Mouse (Mus musculus) spleen, adult 18-20 months (tissue): ENCODE measurements around the gene Ano6.

Experiments used
- DNase-seq, 2 experiments: peaks; one replicate each; pipeline ENCODE4 v3.0.0; 2022; ENCODE audit warnings: mixed read lengths in 2 of 2

Gene Ano6

GRCm38 (mm10) chr15:95856684-95857595 is 66.3 kb downstream of the Ano6 start:
- DNase-seq, result no peak

- DNase-seq, result no peak
Observed at GRCm38 (mm10) chr15:95858876-95859655, 68.4 kb downstream of the Ano6 start.

- DNase-seq, result no peak
Observed at GRCm38 (mm10) chr15:95863865-95864660, 73.4 kb downstream of the Ano6 start.

- DNase-seq, result no peak
Observed at GRCm38 (mm10) chr15:95865311-95866100, 74.9 kb downstream of the Ano6 start.

GRCm38 (mm10) chr15:95868172-95868571 is 77.5 kb downstream of the Ano6 start:
- DNase-seq, result no peak

- no peak for DNase-seq
Observed at GRCm38 (mm10) chr15:95869611-95870010, 79.0 kb downstream of the Ano6 start.

- DNase-seq, result no peak
Observed at GRCm38 (mm10) chr15:95871631-95872030, 81.0 kb downstream of the Ano6 start.

GRCm38 (mm10) chr15:95872447-95872846 is 81.8 kb downstream of the Ano6 start:
- no peak for DNase-seq

GRCm38 (mm10) chr15:95873276-95873675 is 82.6 kb downstream of the Ano6 start:
- no peak for DNase-seq

- no peak for DNase-seq
Observed at GRCm38 (mm10) chr15:95874216-95874615, 83.6 kb downstream of the Ano6 start.

GRCm38 (mm10) chr15:95874726-95875125 is 84.1 kb downstream of the Ano6 start:
- DNase-seq, result no peak

- no peak for DNase-seq
Observed at GRCm38 (mm10) chr15:95875898-95876297, 85.3 kb downstream of the Ano6 start.

- DNase-seq, result no peak
Observed at GRCm38 (mm10) chr15:95880616-95881151, 90.0 kb downstream of the Ano6 start.

- DNase-seq, result no peak
Observed at GRCm38 (mm10) chr15:95882436-95882835, 91.8 kb downstream of the Ano6 start.

- DNase-seq, result no peak
Observed at GRCm38 (mm10) chr15:95883559-95883958, 92.9 kb downstream of the Ano6 start.

- DNase-seq, result no peak
Observed at GRCm38 (mm10) chr15:95884658-95885620, 94.3 kb downstream of the Ano6 start.

GRCm38 (mm10) chr15:95885953-95886820 is 95.5 kb downstream of the Ano6 start:
- no peak for DNase-seq

GRCm38 (mm10) chr15:95887365-95887764 is 96.7 kb downstream of the Ano6 start:
- no peak for DNase-seq

GRCm38 (mm10) chr15:95888556-95888955 is 97.9 kb downstream of the Ano6 start:
- DNase-seq, result no peak

- DNase-seq, result no peak
Observed at GRCm38 (mm10) chr15:95890368-95890767, 99.7 kb downstream of the Ano6 start.
